Mouse (Mus musculus) midbrain, postnatal 0 days (tissue): ENCODE measurements around the gene Gm10134. TPM values are rescaled to one million over a fixed set of nuclear protein-coding genes. Genes with fewer than 3 reads are reported as not detected.

Experiments used
- ATAC-seq: fragments of 200-750 bp; cut with Nextera tagmentation; 2 replicates; pipeline ENCODE4 v1.8.0; 2017; ENCODE audit warnings: moderate number of reproducible peaks, mild to moderate bottlenecking, moderate TSS enrichment, moderate library complexity; ENCODE audit not compliant: low FRiP score
- DNase-seq: peaks from one replicate; pipeline ENCODE4 v3.0.0-alpha.2; 2015; ENCODE audit warnings: low spot score
- H3K27ac ChIP-seq: fragments of 300-500 bp; sonication (generic); 2 replicates; pipeline ENCODE4 v1.5.1; 2014; ENCODE audit warnings: low read depth, mild to moderate bottlenecking, low read length, mixed read lengths
- H3K27me3 ChIP-seq: fragments of 300-500 bp; sonication (generic); 2 replicates; pipeline ENCODE4 v1.6.1; 2014; ENCODE audit warnings: low read length, control low read depth, mixed read lengths; ENCODE audit not compliant: insufficient read depth
- H3K36me3 ChIP-seq: fragments of 300-500 bp; sonication (generic); 2 replicates; pipeline ENCODE4 v1.6.1; 2014; ENCODE audit warnings: low read length, control low read depth, mixed read lengths; ENCODE audit not compliant: insufficient read depth
- H3K4me1 ChIP-seq: fragments of 300-500 bp; sonication (generic); 2 replicates; pipeline ENCODE4 v1.6.1; 2014; ENCODE audit warnings: mild to moderate bottlenecking, control low read depth, antibody characterized with exemption, low read length, mixed read lengths; ENCODE audit not compliant: insufficient read depth
- H3K4me2 ChIP-seq: fragments of 300-500 bp; sonication (generic); 2 replicates; pipeline ENCODE4 v1.6.1; 2014; ENCODE audit warnings: low read depth, mild to moderate bottlenecking, low read length, mixed read lengths; ENCODE audit not compliant: poor library complexity, severe bottlenecking
- H3K4me3 ChIP-seq: fragments of 300-500 bp; sonication (generic); 2 replicates; pipeline ENCODE4 v1.5.1; 2014; ENCODE audit warnings: low read depth, mild to moderate bottlenecking, low read length, moderate library complexity
- H3K9ac ChIP-seq: fragments of 300-500 bp; sonication (generic); replicated peaks from 2 replicates; pipeline ENCODE4 v1.6.1; 2014; ENCODE audit warnings: mild to moderate bottlenecking, low read length, moderate library complexity, mixed read lengths; ENCODE audit not compliant: poor library complexity, severe bottlenecking
- H3K9me3 ChIP-seq: fragments of 300-500 bp; sonication (generic); 2 replicates; pipeline ENCODE4 v1.6.1; 2016; ENCODE audit warnings: low read length, control low read depth
- CTCF ChIP-seq: IDR thresholded peaks from 2 replicates; pipeline ENCODE4 v1.5.1; 2016; ENCODE audit warnings: antibody characterized with exemption, mild to moderate bottlenecking
- WGBS: fragments of 180-500 bp; shearing (Covaris S2); extraction: QIAGEN DNeasy Blood & Tissue Kit; methylation state at CpG from one replicate; pipeline ENCODE4 v1.1.7; 2014; 5-methylcytosine and 5-hydroxymethylcytosine counted together
- polyA plus RNA-seq: library from polyadenylated mRNA; unstranded; fragments of >200 nt; fragmentation: Nextera tagmentation; extraction: Ambion mirVana; gene quantifications from 2 replicates; pipeline ENCODE4 v1.2.1, GENCODE M21; 2015
- total RNA-seq: library from RNA; depleted of rRNA; stranded (reverse); fragments of >200 nt; gene quantifications from 2 replicates; pipeline ENCODE4 v1.2.3, GENCODE M21; 2014

Gene Gm10134
- total and polyA plus RNA-seq, 2 experiments from 2014 or later = 3.6 TPM; not detected in 1

GRCm38 (mm10) chr2:28518231-28518630, 12.3 kb downstream of the Gm10134 start:
- Histone ChIP-seq H3K9ac (peak overlapping the region; percentile 15; the same call in 1 of the 2 replicates), H3K36me3 (peaks cover 10% of the 10 kb centered on the region; the same call in 1 of the 2 replicates), H3K9me3 (no peaks in the 10 kb centered on the region), H3K4me2 (peak overlapping the region; percentile 13), H3K4me1 (peaks cover 32% of the 10 kb centered on the region), H3K27ac (peak overlapping the region; percentile 67), H3K27me3 (no peaks in the 10 kb centered on the region), H3K4me3 (no peak overlapping the region)
- TF ChIP-seq CTCF = no peak
- ATAC-seq (peak; percentile 28; the same call in 1 of the 2 replicates), DNase-seq (peak; percentile 70)
- WGBS = 0% methylated on average over 2 of the region's 2 CpGs

DNA sequence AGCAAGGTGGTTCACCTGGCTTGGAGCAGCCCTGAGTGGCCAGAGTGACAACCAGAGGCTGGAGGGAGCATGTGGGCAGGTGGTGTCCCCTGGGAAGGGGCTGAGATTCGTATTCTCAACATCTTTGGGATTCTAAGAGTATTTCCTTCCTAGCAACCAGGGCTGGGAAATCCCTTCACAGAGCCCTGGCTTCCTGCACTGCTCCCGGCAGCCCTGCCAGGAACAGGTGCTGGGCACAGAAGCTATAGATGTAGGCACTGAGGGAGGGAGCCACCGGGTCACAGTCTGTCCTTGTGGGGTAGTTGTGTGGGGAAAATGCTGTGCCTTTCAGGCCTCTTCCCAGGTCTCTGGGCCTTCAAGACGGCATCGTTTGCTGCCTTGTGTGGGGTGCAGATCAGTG, 14.7 kb downstream of the Gm10134 start:
- DNase-seq = no peak
- no peak overlapping the region for H3K4me3 ChIP-seq
- H3K9me3 ChIP-seq = no peaks in the 10 kb centered on the region
- no peak for TF ChIP-seq CTCF
- H3K27me3 ChIP-seq = no peaks in the 10 kb centered on the region
- no peak overlapping the region for H3K4me2 ChIP-seq
- 59% methylated on average over 5 of the region's 5 CpGs for WGBS
- H3K9ac ChIP-seq = peak overlapping the region; percentile 44; the same call in 1 of the 2 replicates
- H3K4me1 ChIP-seq = peaks cover 32% of the 10 kb centered on the region
- no peak for ATAC-seq
- H3K36me3 ChIP-seq = peaks cover 10% of the 10 kb centered on the region; the same call in 1 of the 2 replicates
- no peak overlapping the region for H3K27ac ChIP-seq

DNA sequence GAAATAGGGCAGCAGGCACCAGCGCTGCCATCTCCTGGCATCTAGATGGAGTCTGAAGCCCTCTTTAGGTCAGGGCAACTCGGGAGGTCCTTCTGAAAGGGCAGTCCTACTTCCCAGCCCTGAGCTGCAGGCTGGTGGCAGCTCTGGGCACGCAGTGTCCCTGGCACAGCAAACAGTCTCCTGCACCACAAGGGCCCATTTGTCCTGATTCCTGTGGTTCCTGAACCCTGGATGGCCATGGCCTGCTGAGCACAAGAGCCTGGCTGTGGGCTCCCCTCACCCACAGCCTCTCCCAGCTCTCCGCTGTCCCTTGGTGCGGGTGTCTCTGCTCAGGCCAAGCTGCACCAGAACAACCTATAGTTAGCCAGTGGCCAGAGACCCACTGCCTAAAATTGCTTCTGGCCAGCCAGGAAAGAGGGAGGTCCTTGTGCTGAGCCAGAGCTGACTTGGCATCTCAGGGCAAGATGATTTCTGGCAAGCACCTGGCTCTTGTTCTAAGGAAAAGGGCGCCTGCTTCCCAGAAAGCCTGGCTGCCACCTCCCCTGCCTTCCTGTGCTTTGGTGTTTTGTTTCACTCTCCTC, 15.8 kb downstream of the Gm10134 start:
- WGBS = 72% methylated on average over 6 of the region's 6 CpGs
- Histone ChIP-seq H3K27ac (peak overlapping the region; percentile 62), H3K27me3 (no peaks in the 10 kb centered on the region), H3K4me3 (no peak overlapping the region), H3K36me3 (peaks cover 13% of the 10 kb centered on the region), H3K4me1 (peaks cover 30% of the 10 kb centered on the region), H3K9me3 (no peaks in the 10 kb centered on the region), H3K9ac (no peak overlapping the region), H3K4me2 (no peak overlapping the region)
- DNase-seq (peak; percentile 71), ATAC-seq (peak; percentile 47)
- TF ChIP-seq CTCF = no peak

GRCm38 (mm10) chr2:28522166-28522565, 16.3 kb downstream of the Gm10134 start:
- 81% methylated on average over 4 of the region's 4 CpGs for WGBS
- Histone ChIP-seq H3K36me3 (peaks cover 15% of the 10 kb centered on the region), H3K9ac (no peak overlapping the region), H3K4me3 (no peak overlapping the region), H3K9me3 (no peaks in the 10 kb centered on the region), H3K4me2 (no peak overlapping the region), H3K27ac (peak overlapping the region; percentile 62), H3K27me3 (no peaks in the 10 kb centered on the region), H3K4me1 (peaks cover 30% of the 10 kb centered on the region)
- TF ChIP-seq CTCF = no peak
- DNase-seq (no peak), ATAC-seq (no peak)

DNA sequence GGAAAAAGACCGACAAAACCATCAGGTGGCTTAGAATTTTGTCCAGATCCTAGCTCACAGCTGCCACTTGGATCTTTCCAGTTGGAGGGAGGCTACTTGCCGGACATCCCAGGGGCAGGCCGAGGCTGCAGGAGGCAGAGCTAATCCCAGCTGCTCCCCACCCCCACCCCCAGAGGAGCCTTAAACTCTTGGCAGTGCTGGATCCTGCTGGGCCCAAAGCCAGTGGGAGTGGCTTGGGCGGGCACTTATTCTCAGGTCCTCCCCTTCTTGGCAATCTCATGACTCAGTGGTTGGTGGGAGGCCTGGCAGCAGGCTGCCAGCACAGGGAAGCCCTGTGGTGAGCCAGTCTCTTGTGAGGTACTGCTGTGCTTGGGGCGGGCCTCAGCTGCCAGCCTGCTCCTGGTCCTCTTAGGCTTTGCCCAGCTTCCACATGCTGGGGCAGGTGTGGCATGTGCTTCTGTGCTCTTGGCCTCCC, 17.8 kb downstream of the Gm10134 start:
- WGBS = 4% methylated on average over 5 of the region's 5 CpGs
- peaks cover 26% of the 10 kb centered on the region; the same call in 1 of the 2 replicates for H3K4me1 ChIP-seq

GRCm38 (mm10) chr2:28524406-28524805, 18.5 kb downstream of the Gm10134 start:
- no peak overlapping the region for H3K4me2 ChIP-seq
- no peak for TF ChIP-seq CTCF
- H3K9me3 ChIP-seq = no peaks in the 10 kb centered on the region
- no peak overlapping the region for H3K9ac ChIP-seq
- H3K27ac ChIP-seq = 0 out of 2 replicates have a peak overlapping the region, but pooled peaks have one; percentile 48
- no peaks in the 10 kb centered on the region for H3K27me3 ChIP-seq
- H3K4me3 ChIP-seq = no peak overlapping the region
- no peak for DNase-seq
- WGBS = 80% methylated on average over 10 of the region's 10 CpGs
- no peak for ATAC-seq
- H3K4me1 ChIP-seq = peaks cover 26% of the 10 kb centered on the region; the same call in 1 of the 2 replicates
- peaks cover 19% of the 10 kb centered on the region for H3K36me3 ChIP-seq

More for the DNA sequence above, 17.8 kb downstream of the Gm10134 start:
- Histone ChIP-seq H3K9me3 (no peaks in the 10 kb centered on the region), H3K9ac (no peak overlapping the region), H3K4me2 (no peak overlapping the region), H3K27me3 (no peaks in the 10 kb centered on the region), H3K4me3 (no peak overlapping the region), H3K27ac (peak overlapping the region; percentile 63; the same call in 1 of the 2 replicates), H3K36me3 (peaks cover 19% of the 10 kb centered on the region)
- ATAC-seq (peak; percentile 67), DNase-seq (peak; percentile 92)
- no peak for TF ChIP-seq CTCF
